ENCODE assay signal across 8 mouse cellular contexts in genomic region chr16:35768785-35769642, GRCm38 (mm10). TPM values are rescaled to one million over a fixed set of nuclear protein-coding genes. Genes with fewer than 3 reads are reported as not detected.
DNase-seq lines count a peak whose midpoint lies in the region; ATAC-seq and TF ChIP-seq lines count a peak whose summit lies in the region.

TSS of gene Dirc2 (minus strand) at chr16:35769356.

- no peak for TF ChIP-seq CTCF in olfactory bulb, adult 2 months (IDR thresholded peaks at IDR 0.05; ENCODE audit: insufficient read depth, low read depth, low read length)
- 0 out of 2 replicates have a peak, but pooled peaks have one; percentile 33 for TF ChIP-seq CTCF in thymus, adult 2 months (IDR thresholded peaks at IDR 0.05; ENCODE audit: borderline replicate concordance, control insufficient read depth, extremely low read depth, insufficient read depth, low read length, poor library complexity)

- ATAC-seq in frontal cortex, adult (ENCODE audit: low TSS enrichment) = peak; percentile 76
- peak; percentile 30 to 37; a peak in 2 of 4 replicates for ATAC-seq in hematopoietic stem cell, adult 5-6 weeks (replicated peaks in 1 of 2; ENCODE audit: insufficient read depth in 1 of 2, low FRiP score in 2 of 2, low TSS enrichment in 1 of 2, low read depth in 1 of 2, poor library complexity in 2 of 2, severe bottlenecking in 2 of 2)
- ATAC-seq in lung, embryonic 15.5 days (ENCODE audit: borderline replicate concordance, extremely low read depth, low FRiP score, low TSS enrichment) = peak; percentile 92

- DNase-seq in ES-CJ7 (ENCODE audit: low read depth, low spot score) = peak; percentile 67
- DNase-seq in cerebellum, adult 9-10 months = peak; percentile 73
- peak; percentile 31 for DNase-seq in layer of hippocampus, adult 9-10 months (ENCODE audit: low spot score)
- peak; percentile 68 for DNase-seq in thymus, adult 2 months

- H3K27ac ChIP-seq in lung, embryonic 15.5 days = peak within 1 kb of the TSS; percentile 67
- peak within 1 kb of the TSS; percentile 26 for H3K27ac ChIP-seq in olfactory bulb, adult 2 months (ENCODE audit: insufficient read depth, low read depth, low read length)
- peak within 1 kb of the TSS; percentile 78 for H3K27ac ChIP-seq in thymus, adult 2 months (ENCODE audit: control insufficient read depth, insufficient read depth, low read length)

- H3K9ac ChIP-seq in lung, embryonic 15.5 days = peak within 1 kb of the TSS; percentile 91

- no peaks in the 10 kb centered on the region for H3K27me3 ChIP-seq in lung, embryonic 15.5 days
- H3K27me3 ChIP-seq in thymus, adult 2 months (ENCODE audit: control insufficient read depth, insufficient read depth, low read length) = no peaks in the 10 kb centered on the region

- peaks cover 27% of the 10 kb centered on the region for H3K4me1 ChIP-seq in lung, embryonic 15.5 days
- H3K4me1 ChIP-seq in olfactory bulb, adult 2 months (ENCODE audit: control insufficient read depth, insufficient read depth, low read length) = peaks cover 4% of the 10 kb centered on the region
- H3K4me1 ChIP-seq in thymus, adult 2 months (replicated peaks; ENCODE audit: control insufficient read depth, insufficient read depth, low read length) = peaks cover 29% of the 10 kb centered on the region

- no peaks in the 10 kb centered on the region for H3K9me3 ChIP-seq in lung, embryonic 15.5 days

- WGBS in lung, embryonic 15.5 days = under 1% methylated on average over 74 of the region's 78 CpGs
- WGBS in olfactory bulb, adult 2 months = under 1% methylated on average over 77 of the region's 78 CpGs
- WGBS in thymus, adult 2 months = under 1% methylated on average over 75 of the region's 78 CpGs

- H3K4me2 ChIP-seq in lung, embryonic 15.5 days = peak within 1 kb of the TSS; percentile 90

- no peaks in the 10 kb centered on the region for H3K36me3 ChIP-seq in lung, embryonic 15.5 days
- H3K36me3 ChIP-seq in thymus, adult 2 months (ENCODE audit: control insufficient read depth, insufficient read depth, low read length) = no peaks in the 10 kb centered on the region

- peak within 1 kb of the TSS; percentile 61 for H3K4me3 ChIP-seq in lung, embryonic 15.5 days
- peak within 1 kb of the TSS; percentile 63 for H3K4me3 ChIP-seq in olfactory bulb, adult 2 months (ENCODE audit: insufficient read depth, low read depth, low read length)
- H3K4me3 ChIP-seq in thymus, adult 2 months (ENCODE audit: control insufficient read depth, insufficient read depth, low read length) = peak within 1 kb of the TSS; percentile 76

- peak; percentile 62; the same call in 1 of the 2 replicates for TF ChIP-seq POLR2A in olfactory bulb, adult 2 months (IDR thresholded peaks at IDR 0.05; ENCODE audit: insufficient read depth, low read depth, low read length)
- TF ChIP-seq POLR2A in thymus, adult 2 months (IDR thresholded peaks at IDR 0.05; ENCODE audit: control insufficient read depth, extremely low read depth, insufficient read depth, low read length, poor library complexity) = peak; percentile 35; the same call in 1 of the 2 replicates

RNA-seq across cellular contexts. Expression of gene Dirc2, which starts in this region (rescaled TPM):
- total RNA-seq in hematopoietic stem cell, adult 5-6 weeks (2017) = 7.9 and 10.0 TPM in 2 replicates
- polyA plus RNA-seq in lung, embryonic 15.5 days (2015; fragmentation: Nextera tagmentation; extraction: Ambion mirVana) = 13.0 and 13.7 TPM in 2 replicates
- not detected in 2 replicates for polyA plus RNA-seq in olfactory bulb, adult 2 months (2012; ENCODE audit: insufficient read depth, insufficient read length, low replicate concordance, missing spikeins)
- 39.6 and 43.2 TPM in 2 replicates for polyA plus RNA-seq in thymus, adult 2 months (2012; rRNA removed)

Comparison
In these comparisons a context has a peak if more than half of its experiments do, and no peak if none do; other contexts are left out.
1. Peak in every context shown above with its lines: DNase-seq, ATAC-seq, H3K4me3 ChIP-seq and H3K27ac ChIP-seq.
2. ATAC-seq: peak in every context shown above with its lines; median percentile 92 in lung, embryonic 15.5 days; 76 in frontal cortex, adult; 34 in hematopoietic stem cell, adult 5-6 weeks.
3. H3K27ac ChIP-seq: peak in every context shown above with its lines; median percentile 78 in thymus, adult 2 months; 67 in lung, embryonic 15.5 days; 26 in olfactory bulb, adult 2 months.